Mouse (Mus musculus) spleen, adult 2 months (tissue): ENCODE results near the gene Polr2g.

Experiments
- CTCF ChIP-seq: fragments of 200-500 bp; IDR thresholded peaks from 2 replicates; pipeline ENCODE4 v1.5.1; 2011; ENCODE audit warnings: mild to moderate bottlenecking, inconsistent platforms; ENCODE audit not compliant: insufficient read depth, insufficient read length, insufficient replicate concordance; ENCODE audit errors: extremely low read depth
- POLR2A ChIP-seq: fragments of 200-500 bp; IDR thresholded peaks from 2 replicates; pipeline ENCODE4 v1.6.1; 2011; ENCODE audit warnings: low read depth, low read length, inconsistent platforms

DNA sequence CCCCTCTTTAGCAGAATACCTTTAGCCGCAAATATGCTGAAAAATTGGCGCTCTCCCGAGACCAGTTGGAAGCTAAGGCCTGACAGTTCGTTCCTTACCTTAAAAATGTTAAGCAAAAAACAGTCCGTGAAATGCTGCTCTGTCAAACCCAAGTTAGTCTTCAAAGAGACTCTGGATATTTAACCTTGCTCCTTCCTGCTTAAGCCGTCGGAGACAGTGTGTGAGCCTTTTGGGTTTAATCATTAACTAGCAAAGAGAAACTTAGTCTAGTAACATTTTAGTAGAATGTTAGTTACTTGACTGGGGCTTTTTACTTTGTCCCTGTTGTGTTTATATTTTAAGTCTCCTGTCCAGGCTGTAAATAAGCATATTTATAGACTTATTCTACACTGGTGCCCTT lies 22.8 kb upstream of the Polr2g start:
- no peak for TF ChIP-seq CTCF
- TF ChIP-seq POLR2A, result no peak
